Mouse (Mus musculus) layer of hippocampus, adult 9-11 months (tissue): ENCODE measurements around the gene Dbr1.

Source experiments
- DNase-seq: peaks from one replicate; pipeline ENCODE4 v3.0.0; 2022

The Dbr1 gene

DNA sequence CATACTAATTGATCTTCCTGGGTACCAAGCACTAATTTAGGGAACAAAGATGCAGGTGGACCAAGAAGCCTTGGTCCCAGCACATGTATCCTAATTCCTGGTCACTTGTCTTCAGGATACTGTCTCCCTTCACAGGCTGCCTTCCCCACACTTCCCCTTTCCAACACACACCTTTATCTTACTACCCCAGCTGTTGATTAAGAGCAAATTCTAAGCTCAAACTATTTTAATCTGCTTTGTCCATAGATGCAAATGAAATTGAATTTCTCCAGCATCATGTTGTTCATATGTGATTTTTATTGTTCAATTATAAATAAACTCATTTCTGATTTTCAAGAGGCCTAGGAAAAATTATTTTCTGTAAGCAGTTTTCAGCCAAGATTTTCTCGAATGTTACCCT lies 46.4 kb downstream of the Dbr1 start:
- DNase-seq, result no peak

- no peak for DNase-seq
Measured at GRCm38 (mm10) chr9:99622966-99623365, 47.4 kb downstream of the Dbr1 start.

DNA sequence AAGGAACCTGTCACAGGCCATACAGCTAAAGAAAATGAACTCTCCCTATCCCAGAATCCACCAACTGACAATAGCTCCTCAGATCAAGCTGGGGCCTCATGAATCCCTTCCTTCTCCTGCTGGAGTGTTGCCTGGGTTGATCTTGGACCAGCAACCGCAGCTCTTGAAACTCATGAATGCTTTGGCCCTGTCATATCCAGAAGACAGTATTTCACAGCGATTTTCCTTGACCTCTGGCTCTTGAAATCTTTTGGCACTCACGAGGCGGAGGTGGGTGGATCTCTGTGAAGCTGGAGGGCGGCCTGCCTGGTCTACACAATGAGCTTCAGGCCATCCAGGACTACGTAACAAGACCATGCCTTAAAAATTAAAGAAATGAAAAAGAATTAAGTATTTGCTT lies 48.5 kb downstream of the Dbr1 start:
- DNase-seq, result no peak

- no peak for DNase-seq
Measured at GRCm38 (mm10) chr9:99628581-99628980, 53.0 kb downstream of the Dbr1 start.

GRCm38 (mm10) chr9:99629281-99630011 lies 53.8 kb downstream of the Dbr1 start, which contains the start of gene Dzip1l:
Dzip1l (plus strand) TSS chr9:99629496.
- peak; percentile 62 for DNase-seq

DNA sequence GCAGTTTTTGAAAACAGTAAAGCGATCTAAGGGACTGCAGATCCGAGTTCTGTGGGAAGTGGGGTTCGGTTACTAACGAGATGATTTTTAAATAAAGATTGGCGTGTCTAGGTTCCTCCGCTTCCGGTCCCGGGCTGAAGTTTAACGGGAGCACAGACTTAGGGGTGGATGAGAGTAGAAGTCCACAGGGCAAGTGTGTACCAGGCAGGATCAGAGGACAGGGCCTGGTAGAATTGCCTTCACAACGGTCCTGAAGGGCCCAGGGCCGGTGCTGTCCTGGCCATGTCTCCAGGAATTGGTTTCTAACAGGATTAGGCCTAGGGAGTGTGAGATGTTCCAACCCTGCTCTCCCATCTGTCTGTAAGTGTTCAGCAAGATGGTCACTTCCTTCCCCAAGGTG lies 54.5 kb downstream of the Dbr1 start:
- no peak for DNase-seq

GRCm38 (mm10) chr9:99630528-99631125 lies 55.0 kb downstream of the Dbr1 start:
- DNase-seq, result peak; percentile 19

- DNase-seq, result no peak
Measured at GRCm38 (mm10) chr9:99631781-99632180, 56.2 kb downstream of the Dbr1 start.

GRCm38 (mm10) chr9:99632264-99632663 lies 56.7 kb downstream of the Dbr1 start:
- no peak for DNase-seq
